Mouse (Mus musculus) midbrain, embryonic 13.5 days (tissue): Measurements from ENCODE around the gene Tube1. TPM values are rescaled to one million over a fixed set of nuclear protein-coding genes. Genes with fewer than 3 reads are reported as not detected.
A peak's percentile ranks its signal among the peaks of the same experiment; 100 is the strongest.

Experiments used
- ATAC-seq: fragments of 200-750 bp; cut with Nextera tagmentation; 2 replicates; pipeline ENCODE4 v1.8.0; 2017; ENCODE audit warnings: mild to moderate bottlenecking, moderate TSS enrichment, moderate library complexity
- H3K27ac ChIP-seq: fragments of 300-500 bp; sonication (generic); 2 replicates; pipeline ENCODE4 v1.5.1; 2015; ENCODE audit warnings: inconsistent platforms, mild to moderate bottlenecking, moderate library complexity
- H3K27me3 ChIP-seq: fragments of 300-500 bp; sonication (generic); 2 replicates; pipeline ENCODE4 v1.6.1; 2015; ENCODE audit warnings: mild to moderate bottlenecking, inconsistent platforms
- H3K36me3 ChIP-seq: fragments of 300-500 bp; sonication (generic); 2 replicates; pipeline ENCODE4 v1.6.1; 2015; ENCODE audit warnings: mild to moderate bottlenecking, inconsistent platforms
- H3K4me1 ChIP-seq: fragments of 300-500 bp; sonication (generic); replicated peaks from 2 replicates; pipeline ENCODE4 v1.6.1; 2015; ENCODE audit warnings: inconsistent platforms
- H3K4me2 ChIP-seq: fragments of 300-500 bp; sonication (generic); replicated peaks from 2 replicates; pipeline ENCODE4 v1.6.1; 2015; ENCODE audit warnings: moderate library complexity, mild to moderate bottlenecking, inconsistent platforms
- H3K4me3 ChIP-seq: fragments of 300-500 bp; sonication (generic); replicated peaks from 2 replicates; pipeline ENCODE4 v1.5.1; 2015; ENCODE audit warnings: mild to moderate bottlenecking, inconsistent platforms
- H3K9ac ChIP-seq: fragments of 300-500 bp; sonication (generic); replicated peaks from 2 replicates; pipeline ENCODE4 v1.6.1; 2015; ENCODE audit warnings: mild to moderate bottlenecking, inconsistent platforms
- H3K9me3 ChIP-seq: fragments of 300-500 bp; sonication (generic); 2 replicates; pipeline ENCODE4 v1.6.1; 2016; ENCODE audit warnings: mild to moderate bottlenecking, inconsistent platforms
- WGBS: fragments of 180-500 bp; shearing (Covaris S2); methylation state at CpG from one replicate; pipeline ENCODE4 v1.1.7; 2015; 5-methylcytosine and 5-hydroxymethylcytosine counted together
- polyA plus RNA-seq: library from polyadenylated mRNA; unstranded; fragments of >200 nt; fragmentation: Nextera tagmentation; extraction: Ambion mirVana; gene quantifications from 2 replicates; pipeline ENCODE4 v1.2.1, GENCODE M21; 2015

Tube1 gene
- polyA plus RNA-seq, 1 experiment from 2014 or later, result 10.6 TPM

GRCm38 (mm10) chr10:39141401-39141800 lies 7.6 kb downstream of the Tube1 start:
- no peaks in the 10 kb centered on the region for H3K9me3 ChIP-seq
- no peak overlapping the region for H3K4me2 ChIP-seq
- H3K36me3 ChIP-seq, result peaks cover 57% of the 10 kb centered on the region
- H3K4me1 ChIP-seq, result peaks cover 5% of the 10 kb centered on the region; the same call in 1 of the 2 replicates
- no peak overlapping the region for H3K9ac ChIP-seq
- ATAC-seq, result no peak
- WGBS, result 97% methylated on average over 2 of the region's 2 CpGs
- H3K27me3 ChIP-seq, result no peaks in the 10 kb centered on the region
- no peak overlapping the region for H3K4me3 ChIP-seq
- no peak overlapping the region for H3K27ac ChIP-seq

GRCm38 (mm10) chr10:39142216-39142615 lies 8.4 kb downstream of the Tube1 start:
- 84% methylated on average over 12 of the region's 12 CpGs for WGBS
- H3K4me3 ChIP-seq, result no peak overlapping the region
- peaks cover 60% of the 10 kb centered on the region for H3K36me3 ChIP-seq

GRCm38 (mm10) chr10:39156719-39157118 lies 22.9 kb downstream of the Tube1 start:
- Histone ChIP-seq H3K9me3 (no peaks in the 10 kb centered on the region), H3K4me3 (no peak overlapping the region), H3K4me1 (no peaks in the 10 kb centered on the region; the same call in 1 of the 2 replicates), H3K27me3 (no peaks in the 10 kb centered on the region), H3K9ac (no peak overlapping the region), H3K36me3 (no peaks in the 10 kb centered on the region), H3K27ac (no peak overlapping the region), H3K4me2 (no peak overlapping the region)
- 94% methylated on average over 5 of the region's 5 CpGs for WGBS
- ATAC-seq, result no peak

More at GRCm38 (mm10) chr10:39142216-39142615, 8.4 kb downstream of the Tube1 start:
- Histone ChIP-seq H3K9ac (no peak overlapping the region), H3K27ac (no peak overlapping the region), H3K4me2 (no peak overlapping the region), H3K4me1 (no peaks in the 10 kb centered on the region), H3K27me3 (no peaks in the 10 kb centered on the region), H3K9me3 (no peaks in the 10 kb centered on the region)
- no peak for ATAC-seq

GRCm38 (mm10) chr10:39157321-39157720 lies 23.5 kb downstream of the Tube1 start:
- Histone ChIP-seq H3K9ac (no peak overlapping the region), H3K27ac (no peak overlapping the region), H3K27me3 (no peaks in the 10 kb centered on the region), H3K4me2 (no peak overlapping the region), H3K4me1 (no peaks in the 10 kb centered on the region), H3K9me3 (no peaks in the 10 kb centered on the region), H3K36me3 (no peaks in the 10 kb centered on the region), H3K4me3 (no peak overlapping the region)
- no peak for ATAC-seq
- 97% methylated on average over 1 of the region's 1 CpGs for WGBS

- 55% methylated on average over 12 of the region's 12 CpGs for WGBS
- H3K27me3 ChIP-seq, result no peaks in the 10 kb centered on the region
- H3K9ac ChIP-seq, result no peak overlapping the region
- H3K4me3 ChIP-seq, result no peak overlapping the region
- no peak overlapping the region for H3K4me2 ChIP-seq
- peaks cover 8% of the 10 kb centered on the region; the same call in 1 of the 2 replicates for H3K4me1 ChIP-seq
- no peaks in the 10 kb centered on the region for H3K36me3 ChIP-seq
- no peak for ATAC-seq
- no peaks in the 10 kb centered on the region for H3K9me3 ChIP-seq
- no peak overlapping the region for H3K27ac ChIP-seq
Observed at GRCm38 (mm10) chr10:39158306-39158705, 24.5 kb downstream of the Tube1 start.

- Histone ChIP-seq H3K4me2 (no peak overlapping the region), H3K27ac (no peak overlapping the region), H3K4me1 (peaks cover 22% of the 10 kb centered on the region), H3K9me3 (no peaks in the 10 kb centered on the region), H3K36me3 (no peaks in the 10 kb centered on the region), H3K27me3 (no peaks in the 10 kb centered on the region), H3K4me3 (no peak overlapping the region), H3K9ac (no peak overlapping the region)
- 91% methylated on average over 1 of the region's 1 CpGs for whole genome bisulfite sequencing
- no peak for ATAC-seq
Observed at GRCm38 (mm10) chr10:39161406-39161805, 27.6 kb downstream of the Tube1 start.

GRCm38 (mm10) chr10:39162666-39163484 lies 29.1 kb downstream of the Tube1 start:
- no peak for ATAC-seq
- WGBS, result 55% methylated on average over 18 of the region's 18 CpGs

GRCm38 (mm10) chr10:39163694-39164093 lies 29.9 kb downstream of the Tube1 start, which contains the start of gene Ccn6:
Gene Ccn6, minus strand, starts transcription at chr10:39163794.
- Histone ChIP-seq H3K27ac (no peak within 1 kb of the TSS), H3K27me3 (peaks cover 2% of the 10 kb centered on the region; the same call in 1 of the 2 replicates), H3K36me3 (no peaks in the 10 kb centered on the region), H3K9me3 (no peaks in the 10 kb centered on the region), H3K4me1 (peaks cover 26% of the 10 kb centered on the region), H3K9ac (no peak within 1 kb of the TSS), H3K4me2 (no peak within 1 kb of the TSS), H3K4me3 (no peak within 1 kb of the TSS)
- 88% methylated on average over 10 of the region's 10 CpGs for WGBS
- ATAC-seq, result no peak

More at GRCm38 (mm10) chr10:39162666-39163484, 29.1 kb downstream of the Tube1 start:
- no peak overlapping the region for H3K4me3 ChIP-seq
- no peak overlapping the region for H3K27ac ChIP-seq
- H3K9me3 ChIP-seq, result no peaks in the 10 kb centered on the region
- no peak overlapping the region for H3K4me2 ChIP-seq
- peaks cover 26% of the 10 kb centered on the region for H3K4me1 ChIP-seq
- no peaks in the 10 kb centered on the region for H3K36me3 ChIP-seq
- no peak overlapping the region for H3K9ac ChIP-seq
- 0 out of 2 replicates have a peak, but pooled peaks cover 2% of the 10 kb centered on the region for H3K27me3 ChIP-seq

- H3K4me1 ChIP-seq, result peaks cover 35% of the 10 kb centered on the region
- peak overlapping the region; percentile 67 for H3K27ac ChIP-seq
- no peaks in the 10 kb centered on the region for H3K36me3 ChIP-seq
- H3K27me3 ChIP-seq, result peaks cover 6% of the 10 kb centered on the region; the same call in 1 of the 2 replicates
- H3K9me3 ChIP-seq, result no peaks in the 10 kb centered on the region
- H3K4me3 ChIP-seq, result peak overlapping the region; percentile 36
- H3K9ac ChIP-seq, result peak overlapping the region; percentile 59
- ATAC-seq, result peak; percentile 35
- H3K4me2 ChIP-seq, result peak overlapping the region; percentile 48
- 14% methylated on average over 11 of the region's 11 CpGs for WGBS
Observed at GRCm38 (mm10) chr10:39165632-39166115, 31.9 kb downstream of the Tube1 start.

GRCm38 (mm10) chr10:39167611-39168010 lies 33.8 kb downstream of the Tube1 start:
- Histone ChIP-seq H3K9ac (no peak overlapping the region), H3K27ac (no peak overlapping the region), H3K4me3 (no peak overlapping the region), H3K36me3 (no peaks in the 10 kb centered on the region), H3K4me2 (no peak overlapping the region), H3K9me3 (no peaks in the 10 kb centered on the region), H3K27me3 (peaks cover 6% of the 10 kb centered on the region; the same call in 1 of the 2 replicates), H3K4me1 (peaks cover 44% of the 10 kb centered on the region)
- WGBS, result 87% methylated on average over 11 of the region's 11 CpGs
- ATAC-seq, result no peak

- Histone ChIP-seq H3K27ac (0 out of 2 replicates have a peak overlapping the region, but pooled peaks have one; percentile 14), H3K4me1 (peaks cover 45% of the 10 kb centered on the region), H3K4me3 (no peak overlapping the region)
Observed at GRCm38 (mm10) chr10:39169642-39170041, 35.9 kb downstream of the Tube1 start.

GRCm38 (mm10) chr10:39170181-39170580 lies 36.4 kb downstream of the Tube1 start:
- no peak overlapping the region for H3K9ac ChIP-seq
- H3K9me3 ChIP-seq, result no peaks in the 10 kb centered on the region
- H3K4me1 ChIP-seq, result peaks cover 46% of the 10 kb centered on the region
- H3K27ac ChIP-seq, result no peak overlapping the region
- 8% methylated on average over 8 of the region's 8 CpGs for WGBS
- H3K36me3 ChIP-seq, result no peaks in the 10 kb centered on the region
- H3K27me3 ChIP-seq, result peaks cover 6% of the 10 kb centered on the region; the same call in 1 of the 2 replicates
- peak; percentile 7 for ATAC-seq
- peak overlapping the region; percentile 63 for H3K4me2 ChIP-seq
- no peak overlapping the region for H3K4me3 ChIP-seq

More at GRCm38 (mm10) chr10:39169642-39170041, 35.9 kb downstream of the Tube1 start:
- WGBS, result 47% methylated on average over 9 of the region's 9 CpGs
- no peak for ATAC-seq
- Histone ChIP-seq H3K4me2 (peak overlapping the region; percentile 63; the same call in 1 of the 2 replicates), H3K9me3 (no peaks in the 10 kb centered on the region), H3K36me3 (no peaks in the 10 kb centered on the region), H3K27me3 (peaks cover 6% of the 10 kb centered on the region; the same call in 1 of the 2 replicates), H3K9ac (no peak overlapping the region)
